Mouse (Mus musculus): ENCODE results near the gene Slc38a7. TPM values are rescaled to one million over a fixed set of nuclear protein-coding genes. Genes with fewer than 3 reads are reported as not detected.

The Slc38a7 gene
- total RNA-seq, 2 experiments from 2014 or later: 6.7 to 6.8 TPM

DNA sequence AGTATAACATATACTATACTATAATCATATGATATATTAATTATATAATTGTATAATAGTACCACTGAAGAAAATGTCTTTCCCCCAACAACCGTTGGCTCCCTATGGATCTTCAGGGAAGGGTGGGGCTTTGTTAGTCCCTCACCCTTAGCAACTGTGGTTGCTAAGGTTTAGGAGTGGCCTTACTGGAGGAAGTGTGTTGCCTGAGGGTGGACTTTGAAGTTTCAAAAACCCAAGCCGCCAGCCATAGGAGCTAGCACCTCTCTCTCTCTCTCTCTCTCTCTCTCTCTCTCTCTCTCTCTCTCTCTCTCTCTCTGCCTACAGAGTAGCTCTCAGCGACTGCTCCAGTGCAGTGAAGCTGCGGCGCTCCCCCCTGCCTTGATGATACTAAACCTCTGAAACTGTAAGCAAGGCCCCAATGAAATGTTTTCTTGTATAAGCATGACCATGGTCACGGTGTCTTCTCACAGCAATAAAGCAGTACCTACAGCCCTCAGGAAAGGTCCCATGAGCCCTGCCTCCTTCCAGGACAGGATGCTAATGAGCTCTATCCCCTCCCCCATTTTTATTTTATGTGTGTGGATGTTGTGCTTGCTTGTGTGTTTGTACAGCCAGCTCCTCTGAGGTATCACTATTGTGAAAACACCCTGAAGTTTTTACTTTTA is 37.2 kb downstream of the Slc38a7 start:
- no peak overlapping the region for H3K27ac ChIP-seq
- TF ChIP-seq CTCF (IDR thresholded peaks at IDR 0.05): no peak
- DNase-seq: no peak
- H3K4me3 ChIP-seq: no peak overlapping the region
- intact Hi-C loops (cut with DNase I): no loop called here

DNA sequence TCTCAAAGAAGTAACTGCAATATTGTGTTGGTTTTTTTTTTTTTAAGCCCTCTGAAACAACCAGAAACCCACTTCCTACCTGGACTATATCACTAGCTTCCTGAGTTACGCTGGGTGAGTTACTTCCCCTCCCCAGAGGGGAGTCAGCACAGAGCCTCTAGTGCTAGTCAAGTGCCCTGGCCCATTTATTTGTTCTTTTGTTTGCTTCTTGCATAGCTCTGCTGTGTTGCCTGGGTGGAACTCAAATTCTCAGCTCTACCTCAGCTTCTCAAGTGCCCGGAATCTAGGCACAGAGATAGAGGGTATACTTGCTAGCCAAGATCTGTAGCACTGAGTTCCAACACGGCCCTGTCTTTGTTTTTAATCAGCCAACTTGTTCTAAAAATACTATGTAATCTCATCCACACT is 43.2 kb downstream of the Slc38a7 start:
- DNase-seq: no peak
- H3K4me3 ChIP-seq: no peak overlapping the region
- TF ChIP-seq CTCF (IDR thresholded peaks at IDR 0.05): no peak
- H3K27ac ChIP-seq: peak overlapping the region; percentile 58
- intact Hi-C loops (cut with DNase I): no loop called here

DNA sequence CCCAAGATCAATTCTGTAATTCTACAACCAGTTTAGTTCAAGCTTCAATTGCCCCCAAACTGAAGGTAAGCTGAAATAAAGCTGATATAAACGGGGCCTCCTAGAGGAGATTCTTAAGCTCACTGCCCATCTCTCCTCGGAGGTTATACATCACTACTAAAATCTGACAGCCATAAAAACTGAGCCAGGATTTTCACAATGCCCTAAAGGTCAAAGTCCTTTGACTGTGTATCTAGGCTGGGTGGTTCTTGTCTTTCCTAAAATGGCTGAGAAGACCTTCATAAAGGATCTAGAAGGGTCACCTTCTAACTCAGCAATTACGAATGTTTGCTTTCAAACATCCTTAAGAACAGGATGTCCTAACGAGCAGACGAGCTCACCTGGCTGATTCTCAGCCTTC is 44.2 kb downstream of the Slc38a7 start:
- Histone ChIP-seq H3K27ac (no peak overlapping the region), H3K4me3 (no peak overlapping the region)
- DNase-seq: no peak
- no peak for TF ChIP-seq CTCF (IDR thresholded peaks at IDR 0.05)
- intact Hi-C loops (cut with DNase I): loop anchor here (5.0 kb wide), 1 partner anchor 177 kb away; the partner anchor contains the start of gene Gins3

DNA sequence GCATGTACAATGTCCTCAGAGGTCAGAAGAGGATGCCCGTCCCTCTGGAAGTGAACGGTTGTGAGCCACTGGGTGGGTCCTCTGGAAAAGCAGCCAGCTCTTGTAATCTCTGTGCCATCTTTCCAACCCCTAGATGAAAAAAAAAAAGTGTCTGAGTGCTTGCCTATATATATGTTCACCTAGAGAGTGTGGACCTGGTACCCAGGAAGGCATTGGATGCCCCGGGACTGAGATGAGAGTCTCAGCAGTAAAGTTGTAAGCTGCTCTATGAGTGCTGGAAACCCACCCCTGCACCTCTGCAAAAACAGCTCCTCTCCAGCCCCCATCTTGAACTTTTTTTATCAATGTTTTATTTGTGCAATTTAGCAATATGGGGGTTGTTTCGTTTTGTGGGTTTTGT is 44.7 kb downstream of the Slc38a7 start:
- intact Hi-C loops (cut with DNase I): loop anchor here (5.0 kb wide), 1 partner anchor 176 kb away; the partner anchor contains the start of gene Gins3
- TF ChIP-seq CTCF (IDR thresholded peaks at IDR 0.05): no peak
- H3K27ac ChIP-seq: no peak overlapping the region
- DNase-seq: no peak
- no peak overlapping the region for H3K4me3 ChIP-seq

DNA sequence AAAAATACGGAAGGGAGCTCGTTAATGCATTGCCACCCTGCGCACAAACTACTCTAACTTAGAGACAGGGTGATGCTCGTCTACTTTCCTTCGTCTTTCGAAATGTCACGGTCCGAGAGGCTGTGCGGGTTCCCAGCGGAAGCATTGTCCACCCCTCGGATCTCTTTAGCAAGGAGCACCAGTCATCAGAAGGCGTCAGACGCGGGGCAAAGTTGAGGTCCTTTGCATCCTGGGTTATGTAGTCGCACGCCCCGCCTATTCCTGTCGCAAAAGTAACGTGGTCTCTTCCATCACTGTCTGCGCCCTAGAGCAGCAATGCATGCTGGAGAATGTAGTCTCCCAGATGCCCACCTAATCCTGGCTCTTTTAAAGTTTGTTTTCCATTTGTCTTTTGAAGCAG is 45.5 kb downstream of the Slc38a7 start:
- DNase-seq: peak; percentile 95
- H3K27ac ChIP-seq: peak overlapping the region; percentile 96
- intact Hi-C loops (cut with DNase I): loop anchor here (2.0 to 5.0 kb wide), 2 partner anchors 25 to 176 kb away; partner anchors contain the start of gene Gins3
- H3K4me3 ChIP-seq: peak overlapping the region; percentile 99
- TF ChIP-seq CTCF (IDR thresholded peaks at IDR 0.05): no peak

DNA sequence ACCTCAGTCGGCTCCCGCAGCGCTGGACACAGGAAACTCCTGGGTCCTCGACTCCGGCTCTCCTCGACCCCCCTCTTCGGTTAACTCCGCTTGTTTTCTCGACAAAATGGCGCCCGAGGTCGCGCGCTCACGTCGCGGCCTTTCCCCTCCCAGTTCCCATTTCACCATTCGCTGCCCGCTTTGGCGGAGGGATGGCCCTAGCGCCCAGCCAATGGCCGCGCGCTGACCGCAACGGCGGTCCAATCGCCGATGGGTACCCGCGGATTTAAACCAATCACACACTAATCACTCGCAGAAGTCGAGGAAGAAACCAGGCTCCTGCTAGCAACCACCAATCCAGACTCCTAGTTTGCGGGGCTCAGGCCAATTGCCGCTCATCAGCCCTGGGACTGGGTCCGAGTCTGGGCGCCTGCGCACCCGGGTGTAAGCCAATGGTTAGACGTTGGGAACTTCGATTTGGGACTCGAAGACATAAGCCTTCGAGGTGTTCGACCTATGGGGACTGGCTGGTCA is 46.0 kb downstream of the Slc38a7 start, which contains the start of gene Cnot1:
Gene Cnot1 (minus strand): TSS at position 134 of the 513 bp plus-strand sequence.
- DNase-seq: peak; percentile 97
- intact Hi-C loops (cut with DNase I): loop anchor here (2.0 to 5.0 kb wide), 2 partner anchors 25 to 175 kb away; partner anchors contain the start of gene Gins3
- no peak for TF ChIP-seq CTCF (IDR thresholded peaks at IDR 0.05)
- Histone ChIP-seq H3K4me3 (peak within 1 kb of the TSS; percentile 99), H3K27ac (peak within 1 kb of the TSS; percentile 96)

DNA sequence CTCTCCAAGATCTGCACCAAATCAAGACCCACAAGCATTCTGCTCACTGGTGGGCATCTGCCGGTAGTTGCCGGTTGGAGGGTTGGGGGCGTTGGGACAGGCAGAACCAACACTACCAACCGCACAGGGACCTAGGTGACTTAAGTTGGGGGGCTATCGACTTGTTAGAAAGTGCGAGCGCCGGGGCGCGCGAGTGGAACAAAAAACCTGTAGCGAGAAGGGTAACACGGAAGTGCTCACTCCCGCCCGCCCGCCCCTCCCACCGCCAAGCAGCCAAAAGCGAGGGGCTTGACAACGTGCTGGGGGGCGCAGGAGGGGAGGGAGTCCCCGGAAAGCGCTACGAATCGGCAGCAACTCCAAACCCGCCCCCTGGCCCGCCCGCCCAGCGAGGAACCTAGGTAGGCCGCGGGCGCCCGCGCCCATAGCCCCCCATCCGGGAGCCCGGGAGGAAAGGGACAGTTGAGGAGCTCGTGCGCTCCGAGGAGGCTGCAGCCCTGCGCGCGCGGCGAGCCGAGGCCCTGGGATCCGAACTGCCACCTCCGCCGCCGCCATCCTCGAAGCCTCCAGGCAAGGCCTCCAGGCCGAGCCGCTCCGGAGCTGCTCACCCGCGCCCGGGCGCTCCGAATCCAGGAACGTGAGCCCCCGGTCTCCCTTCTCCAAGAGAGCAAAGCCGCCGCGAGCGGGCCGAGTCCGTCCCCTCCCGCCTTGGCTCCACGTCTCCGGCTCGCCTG is 46.7 kb downstream of the Slc38a7 start:
- DNase-seq: no peak
- H3K4me3 ChIP-seq: peak overlapping the region; percentile 99
- H3K27ac ChIP-seq: peak overlapping the region; percentile 96
- intact Hi-C loops (cut with DNase I): loop anchor here (2.0 to 5.0 kb wide), 2 partner anchors 24 to 174 kb away; partner anchors contain the start of gene Gins3
- TF ChIP-seq CTCF (IDR thresholded peaks at IDR 0.05): no peak

DNA sequence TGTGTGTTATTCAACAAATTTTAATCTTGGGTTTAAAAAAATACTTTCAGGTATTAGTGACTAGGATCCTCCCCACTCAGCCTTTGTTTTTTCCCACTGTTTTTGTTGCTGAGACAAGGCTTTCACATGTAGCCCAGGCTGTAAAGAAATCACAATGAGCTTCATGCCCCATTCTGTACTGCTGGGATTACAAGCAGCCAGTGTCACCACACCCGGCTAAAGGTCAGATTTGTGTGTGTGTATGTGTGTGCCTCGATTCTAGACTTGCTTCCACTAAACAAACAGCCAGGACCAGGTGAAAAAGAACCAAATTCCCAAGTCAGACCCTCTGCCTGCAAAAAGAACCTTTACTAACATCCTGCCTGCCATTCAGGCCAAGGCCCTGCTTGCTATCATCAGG is 47.9 kb downstream of the Slc38a7 start:
- Histone ChIP-seq H3K27ac (peak overlapping the region; percentile 96; the same call in 1 of the 2 replicates), H3K4me3 (peak overlapping the region; percentile 99)
- no peak for TF ChIP-seq CTCF (IDR thresholded peaks at IDR 0.05)
- no peak for DNase-seq
- intact Hi-C loops (cut with DNase I): loop anchor here (5.0 kb wide), 1 partner anchor 173 kb away; the partner anchor contains the start of gene Gins3

DNA sequence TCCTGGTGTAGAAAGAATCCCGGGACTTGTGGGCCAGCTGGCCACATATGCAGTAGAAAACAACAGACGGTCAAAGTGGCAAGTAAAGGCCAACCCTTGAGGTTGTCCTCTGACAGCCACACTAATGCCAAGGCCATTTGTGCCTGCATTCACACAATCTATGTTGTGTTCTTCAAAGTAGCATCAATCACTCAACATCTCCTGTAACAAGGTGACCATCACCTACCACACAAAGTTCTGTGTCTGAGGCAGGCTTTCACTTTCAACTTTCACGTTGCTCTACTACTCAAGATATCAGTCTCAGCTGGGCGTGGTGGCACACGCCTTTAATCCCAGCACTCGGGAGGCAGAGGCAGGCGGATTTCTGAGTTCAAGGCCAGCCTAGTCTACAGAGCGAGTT is 51.1 kb downstream of the Slc38a7 start:
- H3K4me3 ChIP-seq: no peak overlapping the region
- intact Hi-C loops (cut with DNase I): no loop called here
- peak overlapping the region; percentile 12; the same call in 1 of the 2 replicates for H3K27ac ChIP-seq
- no peak for DNase-seq
- no peak for TF ChIP-seq CTCF (IDR thresholded peaks at IDR 0.05)

DNA sequence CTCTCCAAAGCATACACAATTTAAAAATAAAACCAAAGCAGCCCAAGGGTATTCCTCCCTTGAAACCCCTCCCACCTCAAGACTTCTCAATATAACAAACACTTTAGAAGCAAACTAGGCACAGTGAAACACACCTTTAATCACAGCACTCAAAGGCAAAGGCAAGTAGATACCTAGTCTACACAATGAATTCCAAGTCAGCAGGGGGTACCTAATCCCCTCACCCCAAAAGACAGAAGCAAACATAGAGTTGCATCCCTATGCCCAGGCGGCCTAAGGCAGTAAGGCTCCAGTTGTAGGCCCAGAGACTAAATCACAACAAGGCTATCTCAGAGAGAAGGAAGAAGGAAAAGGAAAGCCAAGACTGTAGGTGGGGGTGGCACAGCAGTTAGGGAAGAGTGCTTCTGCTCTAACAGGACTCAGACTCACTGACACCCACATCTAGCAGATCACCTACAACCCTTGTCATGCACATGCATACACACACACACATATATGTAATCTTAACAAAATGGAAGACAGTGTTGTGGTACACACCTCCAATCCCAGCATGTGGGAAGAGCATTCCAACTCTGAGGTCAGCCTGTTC is 51.8 kb downstream of the Slc38a7 start:
- TF ChIP-seq CTCF (IDR thresholded peaks at IDR 0.05): no peak
- intact Hi-C loops (cut with DNase I): no loop called here
- H3K4me3 ChIP-seq: no peak overlapping the region
- no peak for DNase-seq
- H3K27ac ChIP-seq: peak overlapping the region; percentile 12; the same call in 1 of the 2 replicates

DNA sequence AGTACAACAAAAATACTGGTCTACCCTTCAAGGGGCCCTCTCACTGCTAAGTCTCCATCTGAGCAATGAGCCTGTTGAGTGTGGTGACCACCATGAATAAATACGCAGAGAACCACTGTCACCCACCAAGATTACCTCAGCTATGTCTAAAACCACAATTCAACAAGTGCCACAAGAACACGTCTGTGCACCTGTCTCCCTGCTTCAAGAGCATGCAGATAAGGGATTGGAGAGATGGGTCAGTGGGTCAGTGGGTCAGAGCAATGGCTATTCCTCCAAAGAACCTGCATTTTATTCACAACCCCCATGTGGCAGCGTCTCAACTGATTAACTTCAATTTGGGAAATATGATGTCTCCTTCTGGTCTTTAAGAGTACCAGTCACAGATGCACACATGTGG is 53.0 kb downstream of the Slc38a7 start:
- no peak for TF ChIP-seq CTCF (IDR thresholded peaks at IDR 0.05)
- intact Hi-C loops (cut with DNase I): no loop called here
- DNase-seq: no peak
- Histone ChIP-seq H3K4me3 (no peak overlapping the region), H3K27ac (no peak overlapping the region)

DNA sequence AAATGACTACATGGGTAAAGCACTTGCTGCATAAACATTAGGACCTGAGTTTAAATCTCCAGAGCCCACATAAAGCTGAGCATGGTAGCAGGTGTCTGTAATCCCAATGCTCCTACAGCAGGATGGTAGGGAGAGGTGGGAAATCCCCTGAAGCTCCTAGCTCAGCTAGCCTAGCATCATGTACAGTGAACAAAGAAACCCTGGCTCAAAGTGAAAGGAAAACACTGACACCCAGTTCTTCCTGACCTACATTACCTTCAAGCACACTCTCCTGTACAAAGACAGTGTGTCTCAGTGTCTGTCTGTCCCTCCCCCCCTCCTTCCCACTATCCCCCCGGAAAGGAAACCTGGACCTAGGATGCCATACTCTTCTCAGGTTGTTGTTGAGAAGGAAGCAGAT is 53.4 kb downstream of the Slc38a7 start:
- H3K27ac ChIP-seq: no peak overlapping the region; the same call in 1 of the 2 replicates
- DNase-seq: no peak
- intact Hi-C loops (cut with DNase I): no loop called here
- TF ChIP-seq CTCF (IDR thresholded peaks at IDR 0.05): no peak
- H3K4me3 ChIP-seq: no peak overlapping the region
